Mouse (Mus musculus) adrenal gland, postnatal 10 days (tissue): Measurements from ENCODE around the gene Snx30. TPM values are rescaled to one million over a fixed set of nuclear protein-coding genes. Genes with fewer than 3 reads are reported as not detected.

Experiments used
- DNase-seq: peaks from one replicate; pipeline ENCODE4 v3.0.0; 2021; ENCODE audit warnings: mixed read lengths
- total RNA-seq, 2 experiments: library from RNA; stranded (reverse); gene quantifications; 2 replicates each; pipeline ENCODE4 v1.2.3; 2021

The Snx30 gene
- total RNA-seq, 2 experiments from 2014 or later, result 8.0 to 8.9 TPM

DNA sequence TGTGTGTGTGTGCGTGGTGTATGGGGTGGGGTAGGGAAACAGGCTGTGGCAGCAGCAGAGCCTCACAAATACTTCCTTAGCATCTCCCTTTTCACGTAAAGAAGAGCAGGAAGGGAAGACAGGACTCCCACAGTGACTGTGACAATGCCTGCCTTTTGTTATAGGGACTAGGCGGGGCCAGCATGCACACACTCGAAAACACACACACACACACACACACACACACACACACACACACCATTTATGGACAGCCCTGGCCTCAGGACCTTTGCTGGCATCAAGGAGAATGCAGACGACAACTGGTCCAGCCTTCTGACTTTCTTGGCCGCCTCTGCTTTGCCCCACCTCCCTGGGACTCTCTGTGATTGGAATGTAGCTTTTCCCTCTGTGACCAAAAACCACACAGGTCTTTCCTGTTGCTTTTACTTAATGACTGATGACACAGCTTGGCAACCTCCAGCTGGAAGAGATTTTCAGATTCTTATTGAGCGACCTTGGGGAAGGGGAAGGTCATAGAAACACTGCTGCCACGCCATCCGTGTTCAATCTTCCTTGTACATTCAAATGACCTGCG, 102.1 kb downstream of the Snx30 start:
- DNase-seq, result peak; percentile 14

DNA sequence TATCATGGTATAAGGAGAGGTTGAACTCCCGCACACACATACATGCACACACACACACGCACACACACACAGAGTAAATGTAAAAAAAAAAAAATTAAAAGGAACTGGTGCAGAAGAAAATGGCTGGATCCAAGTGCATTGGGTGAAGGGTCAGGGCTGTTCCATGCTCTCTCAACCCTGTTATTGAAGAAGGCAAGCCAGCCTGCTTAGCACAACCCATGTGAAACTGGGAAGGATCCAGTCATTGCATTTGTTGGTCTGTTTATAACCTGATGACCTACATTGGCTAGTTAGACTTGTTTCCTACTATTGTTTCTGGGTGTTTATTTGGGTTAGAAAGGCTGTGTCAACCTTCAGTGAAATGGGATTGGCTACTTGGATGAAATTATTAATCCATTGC, 103.1 kb downstream of the Snx30 start:
- no peak for DNase-seq

DNA sequence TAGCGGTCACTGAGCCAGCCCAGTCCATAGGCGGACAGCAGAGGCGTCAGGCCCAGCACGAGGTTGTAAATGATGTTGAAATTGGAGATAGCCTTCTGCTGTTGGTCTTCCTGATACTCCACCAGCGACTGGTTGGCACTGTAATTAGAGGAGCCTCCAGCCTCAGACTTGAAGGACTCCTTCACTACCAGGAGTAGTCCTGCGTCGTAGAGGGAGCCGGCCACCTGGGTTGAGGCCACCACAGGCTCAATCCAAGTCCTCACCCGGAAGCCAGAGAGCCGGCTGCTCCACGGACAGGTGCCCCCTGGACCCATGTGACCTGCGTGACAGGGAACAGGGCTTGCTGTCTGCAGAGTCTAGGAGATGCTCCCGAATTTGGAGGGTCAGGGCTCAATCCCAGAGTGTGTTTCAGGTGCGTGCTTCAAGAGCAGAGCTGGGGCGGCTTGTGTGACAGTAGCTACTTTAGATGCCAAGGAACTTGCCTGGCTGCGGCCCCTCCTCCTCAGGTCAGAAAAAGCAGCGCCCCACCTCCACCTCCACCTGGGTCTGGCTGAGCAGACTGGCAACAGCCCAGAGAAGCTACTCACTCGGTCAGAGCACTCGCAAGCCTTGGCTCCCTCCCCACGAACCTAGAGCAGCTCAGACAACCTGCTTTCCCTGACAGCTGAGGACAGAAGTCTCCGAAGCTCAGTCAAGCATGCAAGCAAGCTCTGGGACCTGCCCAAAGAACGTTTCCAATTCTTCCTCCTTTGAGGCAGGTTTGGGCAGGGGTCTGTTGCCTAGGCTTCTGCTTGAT, 109.2 kb downstream of the Snx30 start, which contains the start of gene Slc46a2:
TSS of gene Slc46a2 (minus strand) at position 449 of the 796 bp plus-strand sequence.
- no peak for DNase-seq

DNA sequence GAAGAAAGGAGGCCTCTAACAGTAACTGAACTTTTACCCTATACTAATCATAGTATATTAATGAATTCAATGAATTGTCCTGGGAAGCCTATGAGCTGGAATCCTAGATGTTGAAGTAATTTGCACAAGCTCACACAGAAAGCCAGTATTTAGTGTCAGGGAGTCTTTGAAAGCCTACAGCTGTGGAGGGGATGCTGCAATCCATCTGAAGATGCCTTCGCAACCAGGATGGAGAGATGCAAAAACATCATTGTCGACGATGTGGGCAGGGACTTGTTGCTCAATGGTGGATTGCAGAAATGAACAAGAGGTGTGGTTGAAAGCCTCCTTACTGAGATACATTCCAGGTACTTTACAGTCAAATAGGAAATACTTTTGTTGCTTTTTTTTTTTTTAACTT, 112.3 kb downstream of the Snx30 start:
- no peak for DNase-seq

DNA sequence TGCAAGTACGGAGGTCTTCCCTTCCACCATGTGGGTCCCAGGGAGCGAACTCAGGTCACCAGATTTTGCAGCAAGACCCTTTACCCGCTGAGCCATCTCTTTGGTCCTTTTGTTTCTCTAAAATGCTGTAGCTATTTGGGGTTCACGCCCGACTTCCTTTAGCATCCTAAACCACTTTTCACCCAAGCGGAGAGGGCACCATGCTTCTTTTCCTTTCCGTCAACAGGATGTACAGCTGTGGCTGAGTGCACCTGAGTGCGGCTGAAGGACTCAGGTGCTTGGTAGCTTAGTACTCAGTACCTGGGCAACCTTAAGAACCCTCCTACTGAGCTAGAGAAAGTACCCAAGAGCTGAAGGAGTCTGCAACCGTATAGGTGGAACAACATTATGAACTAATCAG, 119.4 kb downstream of the Snx30 start:
- no peak for DNase-seq

DNA sequence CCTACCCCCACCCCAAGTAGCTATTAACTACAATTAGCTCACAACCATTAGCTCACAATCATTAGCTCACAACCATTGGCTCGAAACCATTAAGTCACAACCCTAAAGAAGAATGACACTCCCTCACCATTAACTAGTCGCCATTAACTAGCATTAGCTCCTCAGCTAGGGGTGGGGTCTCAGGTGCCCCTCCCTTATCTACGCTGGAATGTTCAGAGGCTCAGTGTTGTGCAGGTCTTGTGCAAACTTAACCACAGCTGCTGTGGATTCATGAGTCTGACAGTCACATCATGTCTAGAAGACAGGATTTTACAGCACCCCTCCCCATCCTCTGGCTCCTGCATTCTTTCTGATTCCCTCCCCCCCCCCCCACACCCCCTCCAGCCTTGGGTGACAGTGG, 122.0 kb downstream of the Snx30 start:
- no peak for DNase-seq

GRCm38 (mm10) chr4:59928347-59928746, 122.7 kb downstream of the Snx30 start:
- peak; percentile 63 for DNase-seq

DNA sequence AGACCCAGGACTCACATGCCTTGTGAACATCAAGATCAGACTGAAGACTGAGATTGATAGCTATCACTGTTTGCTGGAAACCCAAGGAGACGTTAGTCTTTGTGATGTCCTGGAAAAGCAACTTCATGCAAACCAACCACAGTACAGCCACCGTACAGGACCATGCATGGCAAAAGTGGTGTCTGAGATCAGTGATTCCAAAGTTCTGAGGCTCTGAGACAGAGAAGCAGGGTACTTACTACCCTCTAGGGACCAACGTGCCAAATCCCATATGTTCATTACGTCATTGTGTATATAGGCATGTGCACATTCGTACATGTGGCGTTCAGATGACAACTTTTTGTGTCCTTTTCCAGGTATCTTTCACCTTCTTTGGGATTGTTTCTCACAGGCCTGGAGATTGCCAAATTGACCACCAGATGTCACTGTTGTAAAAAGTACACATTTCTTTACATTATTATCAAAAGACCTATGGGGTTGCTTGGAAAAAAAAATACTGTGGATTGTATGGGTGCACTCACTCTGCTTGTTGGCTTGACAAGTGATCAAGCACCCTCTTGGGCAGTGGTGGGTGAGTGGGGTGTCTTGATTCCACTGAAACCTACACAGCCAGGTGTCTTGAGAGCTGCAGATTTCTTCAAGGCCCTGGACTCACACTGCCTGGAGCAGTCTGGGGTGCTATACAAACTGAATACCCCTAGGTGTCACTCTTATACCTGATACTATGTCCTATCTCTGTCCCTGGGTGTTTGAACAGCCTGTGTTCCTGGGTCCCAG, 127.1 kb downstream of the Snx30 start:
- DNase-seq, result no peak

- DNase-seq, result no peak
Measured at GRCm38 (mm10) chr4:59937543-59937942, 131.9 kb downstream of the Snx30 start.

Other genes with a start within 250 kb of the Snx30 start
- 100 to 1,000 TPM; 145 to 155 TPM for gene Hsdl2, start 224.3 kb upstream of the Snx30 start, total RNA-seq
- gene E130308A19Rik, start 179.6 kb upstream of the Snx30 start, total RNA-seq, result 10 to 100 TPM; 14.7 to 19.0 TPM
- gene Inip, start 4.3 kb upstream of the Snx30 start, total RNA-seq, result 10 to 100 TPM; 12.6 to 18.3 TPM
- not detected for gene Slc46a2, start 109.2 kb downstream of the Snx30 start, total RNA-seq
- not detected for gene Mup4, start 154.9 kb downstream of the Snx30 start, total RNA-seq
- not detected for gene Mup6, start 158.5 kb downstream of the Snx30 start, total RNA-seq